Mouse (Mus musculus) embryonic facial prominence, embryonic 13.5 days (tissue): ENCODE results near the gene Actl11. TPM values are rescaled to one million over a fixed set of nuclear protein-coding genes. Genes with fewer than 3 reads are reported as not detected.

Source experiments
- ATAC-seq: fragments of 200-750 bp; cut with Nextera tagmentation; 2 replicates; pipeline ENCODE4 v1.8.0; 2017; ENCODE audit warnings: low read depth; ENCODE audit not compliant: insufficient number of reproducible peaks, insufficient read depth, low FRiP score, low TSS enrichment
- H3K27ac ChIP-seq: fragments of 300-500 bp; sonication (generic); 2 replicates; pipeline ENCODE4 v1.5.1; 2015; ENCODE audit warnings: moderate library complexity, mild to moderate bottlenecking, inconsistent platforms
- H3K27me3 ChIP-seq: fragments of 300-500 bp; sonication (generic); 2 replicates; pipeline ENCODE4 v1.6.1; 2015; ENCODE audit warnings: mild to moderate bottlenecking, inconsistent platforms
- H3K36me3 ChIP-seq: fragments of 300-500 bp; sonication (generic); 2 replicates; pipeline ENCODE4 v1.6.1; 2015; ENCODE audit warnings: mild to moderate bottlenecking, inconsistent platforms
- H3K4me1 ChIP-seq: fragments of 300-500 bp; sonication (generic); 2 replicates; pipeline ENCODE4 v1.6.1; 2015; ENCODE audit warnings: inconsistent platforms
- H3K4me2 ChIP-seq: fragments of 300-500 bp; sonication (generic); 2 replicates; pipeline ENCODE4 v1.6.1; 2015; ENCODE audit warnings: moderate library complexity, mild to moderate bottlenecking, inconsistent platforms
- H3K4me3 ChIP-seq: fragments of 300-500 bp; sonication (generic); 2 replicates; pipeline ENCODE4 v1.5.1; 2015; ENCODE audit warnings: mild to moderate bottlenecking, inconsistent platforms
- H3K9ac ChIP-seq: fragments of 300-500 bp; sonication (generic); 2 replicates; pipeline ENCODE4 v1.6.1; 2015; ENCODE audit warnings: mild to moderate bottlenecking, inconsistent platforms
- H3K9me3 ChIP-seq: fragments of 300-500 bp; sonication (generic); 2 replicates; pipeline ENCODE4 v1.6.1; 2016; ENCODE audit warnings: inconsistent platforms
- WGBS: fragments of 180-500 bp; shearing (Covaris S2); methylation state at CpG from one replicate; pipeline ENCODE4 v1.1.7; 2015; ENCODE audit warnings: mixed read lengths; 5-methylcytosine and 5-hydroxymethylcytosine counted together
- polyA plus RNA-seq: library from polyadenylated mRNA; unstranded; fragments of >200 nt; fragmentation: Nextera tagmentation; extraction: Ambion mirVana; gene quantifications from 2 replicates; pipeline ENCODE4 v1.2.1, GENCODE M21; 2015

Gene Actl11
- polyA plus RNA-seq: not detected in 2 replicates

GRCm38 (mm10) chr9:107928169-107928568, at the start of gene Actl11:
Gene Actl11 (plus strand): TSS chr9:107928469.
- H3K9me3 ChIP-seq: no peaks in the 10 kb centered on the region
- H3K4me3 ChIP-seq: no peak within 1 kb of the TSS
- H3K36me3 ChIP-seq: no peaks in the 10 kb centered on the region
- no peak within 1 kb of the TSS for H3K9ac ChIP-seq
- peaks cover 15% of the 10 kb centered on the region for H3K4me1 ChIP-seq
- no peak within 1 kb of the TSS for H3K4me2 ChIP-seq
- WGBS: 80% methylated on average over 3 of the region's 3 CpGs
- ATAC-seq: no peak
- H3K27ac ChIP-seq: no peak within 1 kb of the TSS
- 0 out of 2 replicates have a peak, but pooled peaks cover 3% of the 10 kb centered on the region for H3K27me3 ChIP-seq

GRCm38 (mm10) chr9:107880411-107880810, 47.9 kb upstream of the Actl11 start:
- Histone ChIP-seq H3K27me3 (peaks cover 2% of the 10 kb centered on the region; the same call in 1 of the 2 replicates), H3K4me3 (no peak overlapping the region), H3K9ac (peak overlapping the region; percentile 36; the same call in 1 of the 2 replicates), H3K9me3 (no peaks in the 10 kb centered on the region), H3K4me1 (no peaks in the 10 kb centered on the region), H3K4me2 (no peak overlapping the region), H3K36me3 (no peaks in the 10 kb centered on the region), H3K27ac (no peak overlapping the region)
- no peak for ATAC-seq
- WGBS: 65% methylated on average over 4 of the region's 4 CpGs

GRCm38 (mm10) chr9:107887804-107888266, 40.4 kb upstream of the Actl11 start, which contains the start of gene Mon1a:
Gene Mon1a (plus strand): TSS chr9:107888151.
- Histone ChIP-seq H3K4me2 (peak within 1 kb of the TSS; percentile 81), H3K4me3 (peak within 1 kb of the TSS; percentile 75), H3K27ac (peak within 1 kb of the TSS; percentile 48; the same call in 1 of the 2 replicates), H3K9ac (peak within 1 kb of the TSS; percentile 82), H3K4me1 (peaks cover 16% of the 10 kb centered on the region), H3K36me3 (0 out of 2 replicates have a peak, but pooled peaks cover 3% of the 10 kb centered on the region), H3K9me3 (no peaks in the 10 kb centered on the region), H3K27me3 (peaks cover 10% of the 10 kb centered on the region; the same call in 1 of the 2 replicates)
- under 1% methylated on average over 28 of the region's 28 CpGs for WGBS
- ATAC-seq: peak; percentile 91

- H3K27ac ChIP-seq: peak overlapping the region; percentile 48; the same call in 1 of the 2 replicates
- H3K9me3 ChIP-seq: no peaks in the 10 kb centered on the region
- ATAC-seq: 0 out of 2 replicates have a peak, but pooled peaks have one; percentile 57
- H3K36me3 ChIP-seq: 0 out of 2 replicates have a peak, but pooled peaks cover 3% of the 10 kb centered on the region
- H3K4me3 ChIP-seq: peak overlapping the region; percentile 75
- peaks cover 10% of the 10 kb centered on the region; the same call in 1 of the 2 replicates for H3K27me3 ChIP-seq
- 0% methylated on average over 18 of the region's 18 CpGs for WGBS
- H3K4me1 ChIP-seq: peaks cover 16% of the 10 kb centered on the region
- peak overlapping the region; percentile 82 for H3K9ac ChIP-seq
- peak overlapping the region; percentile 81 for H3K4me2 ChIP-seq
Measured at GRCm38 (mm10) chr9:107888267-107888850, 39.9 kb upstream of the Actl11 start.

- Histone ChIP-seq H3K4me3 (no peak overlapping the region), H3K4me1 (peaks cover 16% of the 10 kb centered on the region), H3K27ac (no peak overlapping the region), H3K27me3 (peaks cover 10% of the 10 kb centered on the region; the same call in 1 of the 2 replicates), H3K4me2 (no peak overlapping the region), H3K36me3 (0 out of 2 replicates have a peak, but pooled peaks cover 3% of the 10 kb centered on the region), H3K9me3 (no peaks in the 10 kb centered on the region), H3K9ac (no peak overlapping the region)
- WGBS: 78% methylated on average over 6 of the region's 6 CpGs
- ATAC-seq: no peak
Measured at GRCm38 (mm10) chr9:107890260-107890659, 38.0 kb upstream of the Actl11 start.

- 90% methylated on average over 1 of the region's 1 CpGs for WGBS
- ATAC-seq: no peak
- H3K27ac ChIP-seq: no peak overlapping the region
- H3K4me1 ChIP-seq: peaks cover 16% of the 10 kb centered on the region
- H3K27me3 ChIP-seq: peaks cover 9% of the 10 kb centered on the region; the same call in 1 of the 2 replicates
- 0 out of 2 replicates have a peak, but pooled peaks cover 3% of the 10 kb centered on the region for H3K36me3 ChIP-seq
- no peaks in the 10 kb centered on the region for H3K9me3 ChIP-seq
- H3K4me3 ChIP-seq: no peak overlapping the region
- no peak overlapping the region for H3K4me2 ChIP-seq
- H3K9ac ChIP-seq: no peak overlapping the region
Measured at GRCm38 (mm10) chr9:107891023-107891422, 37.2 kb upstream of the Actl11 start.

GRCm38 (mm10) chr9:107898563-107898962, 29.7 kb upstream of the Actl11 start:
- no peak overlapping the region for H3K27ac ChIP-seq
- no peak for ATAC-seq

GRCm38 (mm10) chr9:107899855-107900254, 28.4 kb upstream of the Actl11 start:
- H3K4me1 ChIP-seq: peaks cover 11% of the 10 kb centered on the region
- peaks cover 23% of the 10 kb centered on the region for H3K27me3 ChIP-seq
- H3K9ac ChIP-seq: no peak overlapping the region
- H3K4me3 ChIP-seq: no peak overlapping the region
- no peak for ATAC-seq
- H3K9me3 ChIP-seq: no peaks in the 10 kb centered on the region
- H3K36me3 ChIP-seq: peaks cover 35% of the 10 kb centered on the region
- no peak overlapping the region for H3K27ac ChIP-seq
- WGBS: 64% methylated on average over 12 of the region's 12 CpGs
- H3K4me2 ChIP-seq: no peak overlapping the region

More at GRCm38 (mm10) chr9:107898563-107898962, 29.7 kb upstream of the Actl11 start:
- Histone ChIP-seq H3K4me1 (peaks cover 11% of the 10 kb centered on the region), H3K36me3 (peaks cover 35% of the 10 kb centered on the region), H3K4me2 (no peak overlapping the region), H3K4me3 (no peak overlapping the region), H3K9ac (no peak overlapping the region), H3K27me3 (peaks cover 23% of the 10 kb centered on the region), H3K9me3 (no peaks in the 10 kb centered on the region)
- WGBS: 91% methylated on average over 10 of the region's 10 CpGs

GRCm38 (mm10) chr9:107900840-107901626, 27.2 kb upstream of the Actl11 start:
- Histone ChIP-seq H3K27me3 (peaks cover 23% of the 10 kb centered on the region), H3K4me2 (peak overlapping the region; percentile 66), H3K9ac (peak overlapping the region; percentile 63), H3K4me1 (peaks cover 17% of the 10 kb centered on the region), H3K27ac (no peak overlapping the region), H3K9me3 (no peaks in the 10 kb centered on the region), H3K4me3 (peak overlapping the region; percentile 37), H3K36me3 (peaks cover 35% of the 10 kb centered on the region)
- 4% methylated on average over 44 of the region's 44 CpGs for WGBS
- ATAC-seq: no peak

- no peak for ATAC-seq
- Histone ChIP-seq H3K9me3 (no peaks in the 10 kb centered on the region), H3K9ac (peak overlapping the region; percentile 63; the same call in 1 of the 2 replicates), H3K4me2 (peak overlapping the region; percentile 66), H3K36me3 (peaks cover 35% of the 10 kb centered on the region), H3K27me3 (peaks cover 23% of the 10 kb centered on the region), H3K4me3 (0 out of 2 replicates have a peak overlapping the region, but pooled peaks have one; percentile 37), H3K27ac (no peak overlapping the region), H3K4me1 (peaks cover 23% of the 10 kb centered on the region)
- 17% methylated on average over 17 of the region's 17 CpGs for WGBS
Measured at GRCm38 (mm10) chr9:107901627-107901914, 26.7 kb upstream of the Actl11 start.

- no peak for ATAC-seq
- Histone ChIP-seq H3K4me1 (peaks cover 54% of the 10 kb centered on the region), H3K36me3 (peaks cover 20% of the 10 kb centered on the region), H3K4me2 (no peak overlapping the region), H3K27me3 (peaks cover 22% of the 10 kb centered on the region), H3K9ac (no peak overlapping the region), H3K27ac (no peak overlapping the region), H3K9me3 (no peaks in the 10 kb centered on the region), H3K4me3 (no peak overlapping the region)
- 9% methylated on average over 4 of the region's 4 CpGs for WGBS
Measured at GRCm38 (mm10) chr9:107904726-107905125, 23.5 kb upstream of the Actl11 start.
